In genomic region chr5:107513583-107513982, GRCm38 (mm10) we compare ENCODE assay signal across 10 mouse cellular contexts. TPM values are rescaled to one million over a fixed set of nuclear protein-coding genes. Genes with fewer than 3 reads are reported as not detected.
A peak's percentile ranks its signal among the peaks of the same experiment; 100 is the strongest.
DNase-seq lines count a peak whose midpoint lies in the region; ATAC-seq and TF ChIP-seq lines count a peak whose summit lies in the region.
"Had no signal": no experiment of that assay in that cellular context is flagged by ENCODE, and none has a peak within 500 bp of the region (broad histone marks: within the 10 kb centered on the region; RNA-seq: fewer than 3 reads in every experiment).

No protein-coding gene starts in this region.

- intact Hi-C loops in heart, postnatal 14 days (cut with DNase I) = loop anchor here (5.0 kb wide), 1 partner anchor 166 kb away; no protein-coding TSS in a partner anchor

- H3K36me3 ChIP-seq in liver, postnatal 0 days (replicated peaks; ENCODE audit: insufficient read depth, low read length) = no peaks in the 10 kb centered on the region
- H3K36me3 ChIP-seq: lung, embryonic 15.5 days had no signal

- H3K9me3 ChIP-seq in liver, postnatal 0 days (ENCODE audit: low read length) = no peaks in the 10 kb centered on the region
- H3K9me3 ChIP-seq: lung, embryonic 15.5 days had no signal

- ATAC-seq in liver, postnatal 0 days = peak; percentile 51

- peak; percentile 40 to 52 for DNase-seq in heart, postnatal 14 days
- DNase-seq in heart, adult 9 months (ENCODE audit: low spot score in 2 of 2) = no peak
- DNase-seq in B cell, adult 2 months = peak; percentile 68 to 72
- peak; percentile 71 for DNase-seq in adrenal gland, postnatal 10 days
- peak; percentile 34 for DNase-seq in embryo, embryonic 11.5 days (ENCODE audit: low read depth, low spot score)
- peak; percentile 50 for DNase-seq in heart, postnatal 4 days
- DNase-seq in liver, postnatal 0 days = peak; percentile 77
- DNase-seq in spleen, postnatal 10 days (ENCODE audit: low spot score in 2 of 2) = peak; percentile 51 to 86

- WGBS in liver, postnatal 0 days (ENCODE audit: insufficient replicate concordance) = 36% methylated on average over 7 of the region's 7 CpGs

- H3K27ac ChIP-seq in liver, postnatal 0 days (ENCODE audit: low read depth) = no peak overlapping the region
- H3K27ac ChIP-seq: lung, embryonic 15.5 days had no signal

- H3K9ac ChIP-seq in liver, postnatal 0 days (replicated peaks) = no peak overlapping the region
- H3K9ac ChIP-seq: lung, embryonic 15.5 days had no signal

- no peaks in the 10 kb centered on the region for H3K27me3 ChIP-seq in liver, postnatal 0 days (ENCODE audit: insufficient read depth, low read length)
- H3K27me3 ChIP-seq: lung, embryonic 15.5 days had no signal

- no peaks in the 10 kb centered on the region for H3K4me1 ChIP-seq in liver, postnatal 0 days (ENCODE audit: insufficient read depth)
- H3K4me1 ChIP-seq: lung, embryonic 15.5 days had no signal

- H3K4me2 ChIP-seq in liver, postnatal 0 days (ENCODE audit: low read depth, low read length) = no peak overlapping the region
- H3K4me2 ChIP-seq: lung, embryonic 15.5 days had no signal

- no peak for TF ChIP-seq EP300 in liver, postnatal 0 days (IDR thresholded peaks at IDR 0.05; ENCODE audit: low read depth)

- H3K4me3 ChIP-seq in liver, postnatal 0 days (ENCODE audit: low read depth, low read length) = no peak overlapping the region
- H3K4me3 ChIP-seq: lung, embryonic 15.5 days had no signal

- TF ChIP-seq CTCF in liver, postnatal 0 days (IDR thresholded peaks at IDR 0.05; ENCODE audit: low read depth) = peak; percentile 85

RNA-seq across cellular contexts. Expression of gene Gm42669, which starts 6.2 kb away (rescaled TPM):
- total RNA-seq in heart, postnatal 14 days (2021) = under 1 TPM; 0.07 to 0.12 TPM
- total RNA-seq in adrenal gland, postnatal 10 days (2021) = under 1 TPM in 1 of 2 experiments, not detected in 1; 0.18 TPM
- under 1 TPM in 1 of 2 experiments, not detected in 1; 0.10 TPM for total RNA-seq in heart, postnatal 4 days (2021)
- polyA plus RNA-seq in liver, postnatal 0 days (2015; fragmentation: Nextera tagmentation; extraction: Ambion mirVana) = 0.04 TPM in 1 of 2 replicates, not detected in the other
- total RNA-seq: adrenal gland, postnatal 4 days had no signal

RNA-seq across cellular contexts. Expression of gene 1700028K03Rik, which starts 20.9 kb away (rescaled TPM):
- total RNA-seq in heart, postnatal 14 days (2021) = not detected
- total RNA-seq in adrenal gland, postnatal 10 days (2021) = under 1 TPM in 1 of 2 experiments, not detected in 1; 0.18 TPM
- total RNA-seq in heart, postnatal 4 days (2021) = not detected
- 0.09 and 0.12 TPM in 2 replicates for polyA plus RNA-seq in liver, postnatal 0 days (2015; fragmentation: Nextera tagmentation; extraction: Ambion mirVana)

Comparison
In these comparisons a context has a peak if more than half of its experiments do, and no peak if none do; other contexts are left out.
1. DNase-seq: peak in heart, postnatal 14 days (2 of 2), B cell, adult 2 months (2 of 2), adrenal gland, postnatal 10 days (single experiment), embryo, embryonic 11.5 days (single experiment), heart, postnatal 4 days (single experiment), liver, postnatal 0 days (single experiment) and spleen, postnatal 10 days (2 of 2); none in heart, adult 9 months (0 of 2).